Mouse (Mus musculus) small intestine, adult 2 months (tissue): ENCODE measurements around the gene Plekhg5.
"Not testable (repeated sequence)": the region's sequence is repeated elsewhere in the genome, so short reads cannot be mapped to it uniquely, and the experiment has no call there.

Source experiments
- CTCF ChIP-seq: fragments of 200-500 bp; IDR thresholded peaks from 2 replicates; pipeline ENCODE4 v1.5.1; 2012; ENCODE audit warnings: low read depth, mild to moderate bottlenecking, control low read depth, inconsistent platforms, low read length, moderate library complexity, mixed read lengths; ENCODE audit not compliant: insufficient replicate concordance, insufficient read length; ENCODE audit errors: extremely low read depth
- POLR2A ChIP-seq: fragments of 200-500 bp; IDR thresholded peaks from 2 replicates; pipeline ENCODE4 v1.6.1; 2012; ENCODE audit warnings: low read depth, mild to moderate bottlenecking, control low read depth, inconsistent platforms, low read length, moderate library complexity

- not testable (repeated sequence) for TF ChIP-seq POLR2A, CTCF
Measured at GRCm38 (mm10) chr4:152036464-152036863, 35.8 kb upstream of the Plekhg5 start.
